Mouse (Mus musculus) thymus, postnatal 36 days (tissue): ENCODE data around the gene Adgrl2.

Source experiments
- DNase-seq, 2 experiments: peaks; one replicate each; pipeline ENCODE4 v3.0.0; 2022; ENCODE audit warnings: mixed read lengths in 2 of 2

Gene Adgrl2

DNA sequence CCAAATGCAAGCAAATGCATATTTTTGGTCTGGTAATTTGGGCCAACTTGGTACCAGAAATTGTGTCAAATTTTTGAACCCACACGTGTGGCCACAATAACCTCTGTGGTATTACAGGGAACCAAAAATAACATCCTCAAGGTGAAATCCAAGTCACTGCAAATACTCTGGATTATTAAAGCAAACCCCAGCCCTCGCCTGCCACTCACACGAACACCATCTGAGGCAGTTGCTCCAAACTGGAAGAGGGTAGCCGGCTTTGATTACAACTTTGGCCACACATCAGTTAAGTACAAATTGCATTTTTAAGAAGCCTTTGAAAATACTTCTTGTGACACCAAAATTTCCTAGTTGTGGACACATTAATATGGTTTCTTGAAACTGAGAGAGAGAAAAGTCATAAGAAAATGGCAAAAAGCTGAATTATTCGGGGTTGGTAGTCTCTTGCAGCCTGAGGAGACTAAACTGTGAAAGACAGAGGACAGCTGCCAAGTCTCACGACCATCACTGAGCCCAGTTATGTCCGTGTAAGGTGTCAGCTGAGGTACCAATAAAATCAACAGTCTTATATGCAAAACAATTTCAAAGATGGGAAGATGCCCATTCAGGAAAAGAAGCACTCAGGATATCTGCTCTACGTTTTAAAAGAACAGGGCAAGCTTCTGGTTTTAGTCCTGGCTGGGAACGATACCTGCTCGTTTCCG lies 18.3 kb downstream of the Adgrl2 start:
- no peak for DNase-seq

DNA sequence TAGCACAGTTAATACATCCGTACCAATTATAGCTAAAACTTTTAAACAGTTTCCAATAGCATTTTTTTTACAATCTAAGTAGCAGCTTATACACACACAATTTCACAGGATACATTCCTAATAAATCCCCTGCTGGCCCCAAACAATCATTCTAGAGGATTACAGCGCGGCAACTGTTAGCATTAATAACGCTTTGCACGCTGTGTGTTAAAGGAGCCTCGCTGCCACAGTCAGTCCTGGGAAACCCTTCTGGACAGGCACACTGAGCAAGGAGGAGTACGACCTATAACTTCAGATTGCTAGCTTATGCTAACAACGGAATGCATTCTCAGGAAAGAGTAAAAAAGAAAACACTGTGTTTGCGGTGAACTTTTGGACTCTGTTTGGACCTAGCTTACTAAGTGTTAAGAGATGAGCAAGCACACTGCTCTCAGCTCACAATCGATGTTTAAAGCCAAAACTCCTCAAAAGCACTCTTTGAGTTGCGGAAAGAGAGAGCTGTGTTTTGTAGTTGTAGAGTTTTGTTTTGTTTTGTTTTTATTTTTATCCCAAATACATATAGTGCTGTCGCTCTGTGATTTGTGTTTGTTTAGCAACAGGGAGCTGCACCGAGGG lies 25.3 kb downstream of the Adgrl2 start:
- DNase-seq = no peak

DNA sequence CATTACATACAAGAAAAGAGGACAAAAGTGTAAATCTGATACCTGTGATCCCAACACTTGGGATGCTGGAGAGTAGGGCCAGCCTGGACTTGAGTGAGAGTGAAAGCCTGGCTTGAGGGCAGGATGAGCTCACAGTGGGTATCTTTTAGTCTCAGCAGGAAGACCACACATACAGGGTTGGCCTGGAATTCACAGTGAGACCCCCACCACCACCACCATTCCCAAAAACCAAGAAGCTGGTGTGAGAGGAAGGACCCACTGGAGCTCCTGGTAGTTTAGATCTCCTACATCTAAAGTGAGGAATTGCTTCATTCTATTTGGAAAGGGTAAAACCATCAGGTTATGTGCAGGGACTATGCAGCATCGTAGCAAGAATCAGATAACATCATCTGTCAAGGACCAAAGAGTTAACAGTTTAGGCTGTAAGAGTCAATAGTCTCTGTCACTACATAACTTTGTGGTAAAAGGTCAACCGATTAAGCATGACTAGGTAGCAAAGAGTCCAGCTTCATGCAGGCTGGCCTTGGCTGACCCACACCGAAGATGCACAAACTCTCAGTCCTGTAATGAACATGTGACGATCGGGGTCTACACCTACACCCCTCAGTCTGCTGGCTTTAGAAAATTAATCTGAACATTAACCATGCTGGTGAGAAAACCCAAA lies 26.8 kb downstream of the Adgrl2 start:
- DNase-seq = no peak

DNA sequence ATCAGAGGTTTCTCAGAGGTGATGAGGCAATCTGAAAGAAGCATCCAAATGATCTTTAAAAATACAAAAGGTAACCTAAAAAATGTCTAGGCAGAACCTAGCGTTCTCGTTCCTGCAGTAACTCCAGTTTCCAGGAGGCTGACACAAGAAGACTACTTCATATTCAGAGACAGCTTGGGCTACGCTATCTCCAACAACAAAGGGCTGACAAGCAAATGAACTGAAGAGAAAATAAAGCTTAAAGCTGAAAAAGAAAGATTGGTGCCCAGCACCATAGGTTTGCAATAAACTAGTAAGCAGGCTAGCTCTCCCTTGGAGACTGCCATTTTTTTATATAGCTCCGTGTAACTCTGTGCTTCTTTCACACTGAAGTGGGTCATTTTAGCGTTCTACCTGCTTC lies 28.7 kb downstream of the Adgrl2 start:
- DNase-seq = no peak

DNA sequence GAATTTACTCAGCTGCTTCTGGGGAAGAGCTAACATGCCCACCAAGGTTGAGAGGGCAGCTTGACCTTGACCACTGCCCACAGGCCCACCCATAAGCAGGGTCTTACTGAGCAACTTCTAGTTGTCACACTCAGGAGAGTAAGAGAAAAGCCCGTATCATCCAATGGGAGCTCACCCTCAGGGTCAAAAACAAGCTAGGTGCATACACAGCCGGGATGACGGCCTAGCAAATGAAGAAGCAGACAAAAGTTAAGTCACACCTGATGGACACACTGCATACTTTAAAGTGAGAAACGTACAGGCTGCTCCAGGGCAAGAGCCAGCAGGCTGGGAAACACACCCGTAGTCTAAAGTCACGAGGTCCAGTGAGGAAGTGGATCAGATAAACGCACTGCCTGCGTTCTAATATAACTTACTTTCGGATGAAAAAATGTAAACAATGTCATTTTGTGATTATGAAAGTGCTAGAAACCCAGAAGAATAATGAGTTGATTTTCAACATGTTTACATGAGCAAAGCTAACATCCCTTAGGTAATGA lies 29.5 kb downstream of the Adgrl2 start:
- DNase-seq = no peak

DNA sequence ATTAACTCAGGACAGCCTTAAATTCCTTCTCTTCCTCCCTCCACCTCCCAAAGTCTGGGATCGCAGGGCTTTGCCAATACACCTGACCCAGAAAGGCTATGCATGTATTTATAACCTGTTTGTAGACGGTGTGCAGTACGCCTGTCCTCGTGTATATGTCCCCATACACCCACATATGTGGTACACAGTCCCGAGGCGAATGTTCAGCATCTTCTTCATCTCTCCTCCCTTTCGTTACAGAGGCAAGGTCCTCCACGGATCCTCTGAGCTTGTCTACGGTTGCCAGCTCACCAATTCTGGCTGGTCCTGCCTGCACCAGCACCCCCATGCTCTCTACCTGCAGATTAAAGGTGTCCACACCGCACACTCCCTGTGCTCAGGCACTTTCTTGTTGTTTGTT lies 30.1 kb downstream of the Adgrl2 start:
- DNase-seq = no peak

DNA sequence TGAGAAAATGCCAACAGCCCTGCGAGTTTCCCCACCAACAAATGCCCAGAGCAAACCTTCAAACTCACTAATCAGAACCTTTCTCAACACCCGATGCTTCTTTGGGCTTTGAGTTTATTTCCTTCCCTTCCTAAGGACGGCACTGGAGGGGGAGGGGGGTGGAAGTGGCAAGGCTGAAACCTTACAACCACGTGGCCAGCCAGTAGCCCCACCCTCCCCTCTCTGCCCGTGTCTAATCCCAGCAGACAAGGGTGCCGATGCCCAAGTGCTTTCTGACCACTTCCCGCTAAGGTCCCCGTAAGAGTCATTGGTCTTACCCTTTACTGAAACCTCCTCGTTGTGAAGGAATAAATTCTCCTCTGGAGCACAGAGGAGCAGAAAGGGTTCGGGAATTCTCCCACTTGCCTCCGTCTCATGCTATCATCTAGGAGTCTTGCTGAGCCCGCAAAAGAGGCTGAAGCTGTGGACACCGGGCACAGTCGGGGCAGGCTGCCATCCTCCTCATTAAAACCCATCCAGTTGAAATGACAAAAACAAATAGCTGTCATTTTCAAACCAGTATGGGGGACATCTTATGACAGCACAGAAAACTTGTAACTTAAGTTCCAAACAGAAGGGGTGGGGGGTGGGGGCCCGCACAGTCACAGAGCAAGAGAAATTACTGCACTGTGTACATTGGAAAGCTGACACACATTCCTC lies 30.9 kb downstream of the Adgrl2 start:
- no peak for DNase-seq

DNA sequence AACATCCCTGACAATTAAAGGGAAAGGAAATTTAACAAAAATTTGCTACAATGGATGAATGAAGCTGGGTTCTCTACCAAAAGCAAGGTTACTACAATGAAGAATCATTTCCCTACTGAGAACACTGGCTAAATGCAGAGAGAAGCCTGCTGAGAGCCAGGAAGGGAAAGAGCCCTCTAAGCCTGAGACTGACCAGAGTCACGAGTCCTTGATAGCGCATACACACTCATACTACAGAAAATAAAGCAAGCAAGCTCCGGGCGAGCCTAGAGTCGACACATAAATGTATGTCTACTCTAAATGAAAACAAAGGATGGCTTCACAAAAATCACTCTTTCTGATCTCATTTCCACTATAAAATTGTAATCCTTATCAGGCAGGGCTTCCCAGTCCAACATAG lies 31.6 kb downstream of the Adgrl2 start:
- no peak for DNase-seq

DNA sequence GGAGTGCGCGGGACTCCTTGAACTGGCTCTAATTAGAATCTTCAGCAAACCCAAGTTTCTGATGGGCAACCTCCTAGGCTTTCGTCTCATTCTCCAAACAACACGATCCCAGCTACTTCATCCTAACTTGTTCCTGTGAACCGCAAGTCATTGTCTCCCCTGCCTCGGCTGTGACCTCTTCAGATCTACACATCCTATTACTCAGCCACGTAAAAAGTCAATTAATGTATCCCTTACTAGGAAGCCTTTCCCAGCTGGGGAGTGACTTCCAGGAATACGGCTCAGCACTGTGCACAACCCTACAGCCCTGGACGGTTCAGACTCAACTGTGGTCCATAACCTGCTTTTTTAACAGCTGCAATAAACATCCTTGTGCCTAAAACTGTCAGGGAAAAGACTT lies 32.2 kb downstream of the Adgrl2 start:
- DNase-seq = no peak

DNA sequence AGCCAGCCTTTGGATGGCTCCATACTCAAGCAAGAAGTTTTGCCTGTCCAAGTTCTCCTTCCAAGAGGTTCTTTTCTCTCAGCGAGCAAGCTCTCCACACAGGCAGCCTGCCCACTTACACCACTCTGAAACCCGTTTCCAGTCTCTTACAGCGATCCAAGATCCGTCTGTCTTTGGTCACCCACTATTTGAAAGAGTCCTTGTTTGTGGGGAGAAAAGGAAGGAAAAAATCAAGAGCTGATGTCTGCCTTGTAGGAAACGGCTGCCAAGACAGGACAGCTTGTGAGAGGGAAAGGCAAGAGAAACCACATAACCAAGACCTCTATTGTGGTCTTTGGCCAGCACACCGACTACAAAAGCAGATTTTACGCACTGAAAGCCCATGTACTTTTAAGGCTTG lies 33.5 kb downstream of the Adgrl2 start:
- no peak for DNase-seq

DNA sequence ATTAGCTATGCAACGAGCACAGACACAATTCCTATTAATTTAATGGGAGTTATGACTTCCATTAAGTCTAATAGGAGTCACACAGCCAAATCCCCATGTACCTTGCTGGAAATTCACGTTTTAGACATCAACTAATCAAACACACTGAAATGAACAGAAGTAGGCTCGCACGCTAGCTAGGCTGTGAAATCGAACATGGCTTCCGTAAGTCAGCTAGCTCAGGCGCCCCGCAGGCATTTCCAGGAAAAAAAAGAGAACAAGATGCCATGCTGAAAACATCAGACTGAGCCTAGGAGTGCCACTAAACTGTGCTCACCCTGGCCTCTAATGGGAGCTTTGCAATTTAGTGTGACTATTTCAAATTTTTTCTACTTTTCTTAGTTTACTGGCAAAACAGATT lies 40.6 kb downstream of the Adgrl2 start:
- no peak for DNase-seq

DNA sequence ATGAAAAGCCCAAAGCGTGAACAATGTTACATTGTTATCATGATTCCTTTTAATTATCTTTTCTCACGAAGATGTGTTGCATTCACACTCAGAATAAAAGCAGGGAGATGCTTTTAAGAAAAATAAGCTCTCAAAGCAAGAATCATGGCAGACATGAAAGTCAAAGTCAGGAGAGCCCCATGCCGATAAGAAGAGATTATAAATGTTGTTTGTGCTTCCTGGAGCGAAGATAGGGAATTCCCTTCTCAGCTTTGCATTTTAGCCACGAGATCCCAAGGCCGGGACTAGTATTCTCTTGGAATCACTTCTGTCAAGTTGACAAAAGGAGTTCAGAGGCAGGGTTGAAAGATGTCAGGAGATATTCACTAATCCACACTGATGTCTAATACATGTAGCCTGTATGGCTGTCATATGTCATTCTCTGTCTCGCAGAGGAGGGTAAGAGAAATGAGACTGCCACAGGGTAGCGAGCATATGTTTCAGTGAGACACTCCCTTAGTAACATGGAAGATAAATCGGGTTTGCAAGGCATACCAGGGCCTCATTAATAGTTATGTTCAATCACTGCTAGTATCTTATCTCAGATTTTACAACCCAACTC lies 42.5 kb downstream of the Adgrl2 start:
- no peak for DNase-seq

DNA sequence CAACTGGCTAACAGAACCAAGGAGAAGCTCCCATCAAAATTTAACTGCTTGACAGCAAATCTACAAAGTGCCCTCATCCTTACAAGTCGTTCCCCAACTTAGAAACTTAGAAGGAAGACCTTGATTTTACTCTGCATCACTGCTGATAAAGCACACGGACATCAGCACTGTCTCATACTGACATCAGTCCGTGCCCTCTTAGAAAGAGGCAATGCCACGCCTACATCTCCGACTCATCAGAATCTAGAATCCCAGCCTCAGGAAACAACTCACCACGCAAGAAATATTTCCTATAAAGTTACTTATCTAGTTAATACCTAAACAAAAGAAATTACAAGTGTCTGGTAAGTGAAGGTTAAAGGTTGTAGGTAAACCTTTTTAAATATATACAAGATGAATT lies 43.1 kb downstream of the Adgrl2 start:
- DNase-seq = no peak

DNA sequence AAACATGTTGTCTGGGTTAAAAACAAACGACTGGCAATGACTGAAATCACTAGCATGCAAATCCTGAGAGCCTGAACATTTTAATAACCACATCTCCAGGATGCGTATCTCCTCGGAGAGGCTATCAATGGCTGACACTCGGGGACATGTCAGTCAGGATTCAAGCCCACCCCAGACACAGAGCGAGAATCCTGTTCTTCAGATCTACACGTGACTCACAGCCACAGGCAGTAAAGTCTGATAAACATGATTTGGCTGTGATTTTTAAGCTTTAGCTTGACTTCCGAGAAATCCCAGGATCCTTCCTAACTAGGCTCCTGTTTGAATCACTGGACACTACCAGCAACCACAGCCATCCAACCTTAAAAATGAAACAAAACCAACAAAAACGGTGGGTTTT lies 44.8 kb downstream of the Adgrl2 start:
- DNase-seq = no peak

DNA sequence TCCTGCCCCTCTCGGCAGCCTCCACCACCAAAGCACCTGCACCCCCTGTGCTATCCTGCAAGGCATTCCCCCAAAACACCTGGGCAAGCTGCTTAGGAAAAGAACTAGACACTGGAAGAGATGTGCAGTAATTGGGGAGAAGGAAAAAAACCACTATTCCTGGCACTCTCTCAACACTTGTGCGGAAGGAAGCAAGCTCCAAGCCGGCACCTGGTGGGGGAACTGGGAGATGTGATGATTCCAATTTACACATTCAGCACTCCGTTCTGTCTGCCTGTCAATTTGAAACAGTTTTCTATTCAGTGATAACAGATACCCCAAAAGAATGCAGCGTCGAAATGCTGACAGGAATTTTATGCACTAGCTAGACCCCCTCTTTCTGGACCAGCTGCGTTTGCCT lies 50.9 kb downstream of the Adgrl2 start:
- no peak for DNase-seq

DNA sequence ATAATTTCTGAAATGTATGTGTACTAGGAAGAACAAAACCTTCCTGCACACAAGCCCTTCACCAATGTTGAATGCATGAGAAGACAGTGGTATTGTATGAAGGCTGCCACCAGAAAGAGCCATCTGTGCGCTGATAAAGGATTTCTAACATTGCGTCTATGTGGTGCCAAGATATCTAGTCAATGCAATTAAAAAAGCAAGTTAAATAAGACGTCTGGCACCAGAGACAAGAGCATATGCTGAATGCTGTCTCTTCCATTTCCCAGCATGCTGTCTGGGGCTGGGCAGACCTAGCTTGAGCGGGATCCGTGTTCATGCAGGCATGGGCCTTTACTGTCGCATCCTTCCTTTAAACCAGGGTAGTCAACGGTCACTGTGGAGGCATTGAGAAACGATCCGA lies 55.3 kb downstream of the Adgrl2 start:
- DNase-seq = no peak

DNA sequence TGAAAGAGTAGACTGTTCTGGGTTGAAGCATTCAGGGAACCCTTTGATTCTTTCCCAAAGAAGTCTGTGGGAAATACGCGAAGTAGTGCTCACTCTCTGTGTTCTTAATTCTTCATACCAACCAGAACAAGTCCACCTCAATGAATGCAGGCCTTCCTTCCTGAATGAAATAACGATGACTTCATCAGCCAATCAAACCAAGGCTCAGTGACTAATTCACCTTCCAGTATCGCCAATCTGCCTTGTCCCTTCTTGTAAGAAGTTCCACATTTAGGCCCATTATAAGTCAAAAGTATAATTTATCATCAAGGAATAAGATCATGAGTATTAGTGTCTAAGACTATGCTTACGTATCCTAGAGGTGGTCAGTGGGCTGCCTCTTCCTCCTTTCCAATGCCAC lies 56.1 kb downstream of the Adgrl2 start:
- DNase-seq = no peak

DNA sequence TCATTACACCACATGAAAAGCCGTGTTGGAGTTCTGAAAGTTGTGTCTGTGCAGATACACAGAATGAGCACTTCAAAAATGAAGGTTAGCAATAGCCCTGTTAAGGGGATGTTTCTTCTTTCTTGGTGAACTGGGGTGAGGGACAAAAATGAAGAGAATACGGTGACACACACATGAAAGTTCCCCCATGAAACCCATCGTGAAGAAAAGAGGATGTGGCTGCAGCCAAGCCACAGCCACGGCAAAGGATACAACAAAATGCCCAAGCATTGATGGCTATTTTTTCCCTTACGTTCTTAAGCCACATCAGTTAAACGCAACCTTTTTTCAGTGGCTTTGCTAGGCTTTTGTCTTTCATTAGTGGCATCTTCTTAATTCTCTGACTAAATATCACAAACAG lies 57.2 kb downstream of the Adgrl2 start:
- DNase-seq = no peak

DNA sequence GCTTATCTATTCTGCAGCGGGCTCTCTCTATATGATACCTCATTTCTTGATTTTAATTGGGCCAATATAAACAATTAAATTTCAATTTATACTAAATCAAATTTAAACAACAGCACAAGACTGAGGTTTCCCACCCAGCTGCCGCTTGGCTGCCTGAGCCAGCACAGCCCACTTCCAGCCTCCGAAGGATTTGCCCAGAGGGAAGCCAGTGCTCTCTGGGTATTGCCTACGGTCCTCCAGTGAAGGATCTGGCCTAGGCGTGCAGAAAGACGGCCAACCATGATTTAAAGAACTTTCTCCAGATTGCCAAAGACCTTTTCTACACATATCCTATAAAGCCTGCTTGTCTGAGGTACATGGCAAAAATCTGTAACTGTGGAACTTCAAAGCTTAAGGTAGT lies 59.4 kb downstream of the Adgrl2 start:
- no peak for DNase-seq

DNA sequence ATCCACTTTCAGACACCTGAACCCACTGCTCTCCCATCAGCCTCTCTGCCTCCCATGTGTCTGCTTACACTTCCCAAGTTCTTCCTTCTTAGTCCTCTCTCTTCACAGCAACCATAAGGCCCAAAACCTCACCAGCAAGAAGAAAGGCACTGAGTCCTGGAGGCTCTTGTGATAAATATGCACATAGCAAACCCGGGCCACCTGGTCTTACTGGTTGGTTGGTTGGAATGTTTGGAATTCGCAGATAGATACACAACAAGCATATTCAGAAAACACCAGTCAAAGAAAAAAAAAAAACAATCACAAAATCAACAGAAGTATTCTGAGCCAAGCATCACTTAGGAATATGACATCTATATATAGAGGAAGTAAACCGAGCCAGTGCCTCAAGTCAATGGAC lies 64.0 kb downstream of the Adgrl2 start:
- no peak for DNase-seq

DNA sequence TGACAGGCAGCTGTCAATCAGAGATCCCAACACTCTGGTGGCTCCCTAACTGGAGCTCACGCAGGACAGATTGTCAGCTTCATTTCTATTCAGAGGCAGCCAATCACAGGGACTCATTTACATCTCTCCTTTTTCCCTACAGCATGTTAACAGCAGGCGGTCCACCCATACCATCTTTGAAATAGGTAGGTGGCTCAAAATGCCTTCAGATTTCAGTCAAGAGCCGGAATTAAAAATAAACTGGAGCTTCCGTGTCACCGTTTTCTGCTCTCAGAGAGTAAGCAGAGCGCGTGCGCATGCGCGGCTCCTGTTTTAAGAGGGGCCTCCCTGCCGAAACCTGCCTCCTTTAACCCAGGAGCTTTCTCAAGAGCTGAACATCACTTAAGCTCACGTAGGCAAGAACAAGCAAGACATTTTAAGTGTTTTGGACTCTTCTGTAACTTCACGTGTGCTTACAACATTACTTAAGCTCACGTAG lies 67.7 kb downstream of the Adgrl2 start:
- DNase-seq = no peak

DNA sequence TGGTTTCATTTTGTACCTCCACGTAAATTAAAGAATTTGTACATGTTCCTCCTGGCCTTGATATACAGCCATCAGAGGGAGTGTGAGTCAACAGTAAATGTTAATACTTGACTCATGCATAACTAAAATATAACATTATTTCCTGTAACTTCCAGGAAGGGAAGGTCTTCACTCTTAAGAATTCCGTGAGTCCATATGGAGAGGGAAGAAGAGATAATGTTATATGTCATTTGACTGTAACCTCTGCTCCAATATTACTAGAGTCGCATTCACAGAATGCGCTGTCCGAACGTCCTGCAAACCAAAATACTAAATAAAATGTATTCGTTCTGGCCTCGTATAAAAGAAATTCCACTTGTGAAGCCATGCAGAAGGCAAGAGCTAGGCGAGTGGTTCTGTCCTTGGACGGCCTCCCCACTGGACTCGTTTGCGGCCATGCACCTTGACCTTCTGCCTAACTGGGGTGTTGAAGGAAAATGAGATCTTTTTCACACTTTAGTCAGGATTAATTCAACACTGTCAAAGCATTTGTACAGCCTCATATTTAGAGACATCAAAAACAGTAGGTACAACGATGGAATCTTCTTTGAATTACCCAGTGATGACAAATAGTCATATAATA lies 68.3 kb downstream of the Adgrl2 start:
- DNase-seq = no peak

DNA sequence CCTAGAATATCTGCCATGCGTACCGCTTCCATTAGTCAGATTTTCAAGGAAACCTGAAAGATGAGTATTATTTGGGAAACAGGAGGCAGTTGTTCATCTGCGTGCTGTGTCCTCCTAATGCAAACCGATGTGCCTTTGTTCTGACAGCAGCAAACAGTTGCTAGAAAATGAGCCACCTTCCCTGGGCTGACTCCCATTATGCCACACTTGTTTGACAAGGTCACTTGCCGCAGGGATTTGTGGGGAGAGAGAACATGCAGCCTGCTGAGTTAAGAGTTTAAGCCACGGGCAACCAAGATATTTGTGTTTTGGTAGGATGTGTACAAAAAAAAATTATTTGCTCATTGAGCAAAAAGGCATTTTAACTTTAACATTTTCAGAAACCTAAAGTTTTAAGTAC lies 69.5 kb downstream of the Adgrl2 start:
- no peak for DNase-seq
